Mouse (Mus musculus) G1E (cell line): ENCODE data around the gene Pcnt. TPM values are rescaled to one million over a fixed set of nuclear protein-coding genes. Genes with fewer than 3 reads are reported as not detected.

ENCODE experiments used
- ATAC-seq: 2 replicates; pipeline ENCODE4 v1.8.0; 2016; ENCODE audit warnings: mild to moderate bottlenecking; ENCODE audit not compliant: insufficient number of reproducible peaks, poor library complexity, low FRiP score, severe bottlenecking; ENCODE audit errors: extremely low read depth
- DNase-seq: peaks from one replicate; pipeline ENCODE4 v3.0.0; 2012; ENCODE audit warnings: low spot score
- H3K27me3 ChIP-seq: 2 replicates; pipeline ENCODE4 v1.6.1; 2012; ENCODE audit warnings: mild to moderate bottlenecking, low read length, inconsistent platforms; ENCODE audit not compliant: insufficient read depth
- H3K36me3 ChIP-seq: replicated peaks from 2 replicates; pipeline ENCODE3; 2012; ENCODE audit warnings: mild to moderate bottlenecking, inconsistent platforms
- H3K4me1 ChIP-seq: 2 replicates; pipeline ENCODE4 v1.6.1; 2012; ENCODE audit warnings: low read depth, low read length, inconsistent platforms, mixed read lengths; ENCODE audit not compliant: insufficient read depth
- H3K4me3 ChIP-seq: 2 replicates; pipeline ENCODE4 v1.5.1; 2012; ENCODE audit warnings: low read depth, mild to moderate bottlenecking, inconsistent platforms, low read length, moderate library complexity, mixed read lengths
- H3K9me3 ChIP-seq: replicated peaks from 2 replicates; pipeline ENCODE4 v1.6.1; 2012; ENCODE audit warnings: inconsistent platforms
- CTCF ChIP-seq: IDR thresholded peaks from 2 replicates; pipeline ENCODE4 v1.5.1; 2012; ENCODE audit warnings: low read depth, low read length, inconsistent platforms, mixed read lengths
- GATA1 ChIP-seq: IDR thresholded peaks from 2 replicates; pipeline ENCODE4 v1.6.1; 2012; ENCODE audit warnings: borderline replicate concordance, low read length, inconsistent platforms, mixed read lengths
- GATA2 ChIP-seq: IDR thresholded peaks from 2 replicates; pipeline ENCODE4 v1.6.1; 2012; ENCODE audit warnings: low read depth, low read length, inconsistent platforms, borderline replicate concordance
- POLR2AphosphoS5 ChIP-seq: IDR thresholded peaks from 2 replicates; pipeline ENCODE4 v1.6.1; 2012; ENCODE audit warnings: low read depth, low read length, inconsistent platforms; ENCODE audit not compliant: insufficient replicate concordance
- TAL1 ChIP-seq: conservative IDR thresholded peaks from 2 replicates; pipeline ENCODE4 v1.6.1; 2012; ENCODE audit warnings: low read depth, low read length, inconsistent platforms, mixed read lengths
- polyA plus RNA-seq: library from polyadenylated mRNA; stranded (reverse); fragments of >175 nt; gene quantifications from 2 replicates; pipeline ENCODE4 v1.2.3, GENCODE M21; 2012
- total RNA-seq, 2 experiments: library from RNA; stranded (forward) in 1 of 2; stranded (reverse) in 1 of 2; fragments of 200-1000 nt in 1 of 2; fragments of >200 nt in 1 of 2; fragmentation: Nextera tagmentation in 1 of 2; gene quantifications; 2 replicates each; pipeline ENCODE4 v1.2.3; 2014 to 2017

Gene Pcnt
- total and polyA plus RNA-seq, 3 experiments = 50.4 to 72.1 (median 64.3) TPM

DNA sequence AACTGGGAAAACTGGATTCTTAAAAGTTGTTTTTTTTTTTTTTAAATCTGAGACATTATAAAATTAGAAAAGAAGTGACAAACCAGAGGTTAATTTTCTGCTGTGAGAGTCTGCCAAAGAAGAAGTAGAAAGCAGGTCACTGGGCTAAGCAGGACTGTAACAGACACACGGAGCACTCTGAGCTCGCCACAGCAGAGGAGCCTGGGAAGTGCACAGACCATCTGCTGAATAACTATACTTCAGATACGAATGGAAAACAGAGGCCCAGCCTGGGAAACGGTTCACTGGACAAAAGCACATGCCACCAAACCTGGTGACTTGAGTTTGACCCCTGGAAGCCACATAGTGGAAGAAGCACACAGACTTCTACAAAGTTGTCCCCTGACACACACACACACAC lies 108.2 kb downstream of the Pcnt start:
- Histone ChIP-seq H3K27me3 (peaks cover 7% of the 10 kb centered on the region), H3K4me3 (no peak overlapping the region), H3K4me1 (no peaks in the 10 kb centered on the region), H3K9me3 (no peaks in the 10 kb centered on the region), H3K36me3 (no peaks in the 10 kb centered on the region)
- TF ChIP-seq TAL1 = no peak
- TF ChIP-seq GATA2 = no peak
- TF ChIP-seq GATA1 = no peak
- TF ChIP-seq POLR2AphosphoS5 = no peak
- no peak for TF ChIP-seq CTCF
- ATAC-seq = no peak
- no peak for DNase-seq

DNA sequence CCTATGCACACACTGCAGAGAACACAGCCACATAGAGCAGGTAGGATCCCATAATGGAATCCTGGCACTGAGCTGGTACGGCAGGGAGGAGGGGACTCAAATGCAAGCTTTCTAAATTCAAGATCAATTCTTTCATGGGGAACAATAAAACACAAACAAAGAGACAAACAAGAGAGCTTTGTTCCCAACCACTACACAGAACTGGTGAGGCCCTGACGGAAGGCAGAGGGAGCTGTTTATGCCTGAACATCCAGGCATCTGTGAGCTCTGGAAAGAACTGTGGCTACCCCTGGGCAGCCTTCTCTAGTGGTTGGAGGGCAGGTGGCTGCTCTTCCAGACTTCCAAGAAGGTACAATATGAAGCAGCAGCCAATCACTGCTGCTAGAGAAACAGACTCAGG lies 110.5 kb downstream of the Pcnt start:
- no peak for TF ChIP-seq CTCF
- no peak for TF ChIP-seq POLR2AphosphoS5
- no peak for TF ChIP-seq GATA1
- no peak for TF ChIP-seq TAL1
- no peak for TF ChIP-seq GATA2
- DNase-seq = no peak
- H3K27me3 ChIP-seq = peaks cover 5% of the 10 kb centered on the region

DNA sequence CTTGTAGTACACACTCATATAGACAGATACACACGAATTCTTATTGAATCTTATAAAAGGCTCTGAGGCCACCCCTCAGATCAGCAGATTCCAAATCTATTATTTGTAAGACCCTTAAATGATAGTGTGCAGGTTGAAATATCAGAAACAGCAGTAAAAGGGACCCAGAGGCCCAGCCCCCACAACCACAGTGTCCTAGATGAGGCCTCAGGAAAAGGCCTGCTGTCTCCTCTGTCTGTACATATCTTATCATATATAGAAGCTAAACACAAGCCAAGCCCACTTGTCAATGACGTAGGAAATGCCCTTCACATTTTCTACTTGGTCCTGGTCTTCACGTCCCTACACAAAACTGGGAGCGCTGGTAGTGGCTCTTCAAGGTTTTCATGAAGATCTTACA lies 113.5 kb downstream of the Pcnt start:
- Histone ChIP-seq H3K4me3 (no peak overlapping the region), H3K27me3 (peaks cover 3% of the 10 kb centered on the region; the same call in 1 of the 2 replicates), H3K36me3 (no peaks in the 10 kb centered on the region), H3K9me3 (no peaks in the 10 kb centered on the region), H3K4me1 (no peaks in the 10 kb centered on the region)
- TF ChIP-seq CTCF (no peak), TAL1 (no peak), GATA1 (no peak), POLR2AphosphoS5 (no peak), GATA2 (no peak)
- ATAC-seq = no peak
- DNase-seq = no peak

More for the DNA sequence above, 110.5 kb downstream of the Pcnt start:
- H3K4me1 ChIP-seq = no peaks in the 10 kb centered on the region
- no peaks in the 10 kb centered on the region for H3K9me3 ChIP-seq
- no peak for ATAC-seq
- no peak overlapping the region for H3K4me3 ChIP-seq
- no peaks in the 10 kb centered on the region for H3K36me3 ChIP-seq

DNA sequence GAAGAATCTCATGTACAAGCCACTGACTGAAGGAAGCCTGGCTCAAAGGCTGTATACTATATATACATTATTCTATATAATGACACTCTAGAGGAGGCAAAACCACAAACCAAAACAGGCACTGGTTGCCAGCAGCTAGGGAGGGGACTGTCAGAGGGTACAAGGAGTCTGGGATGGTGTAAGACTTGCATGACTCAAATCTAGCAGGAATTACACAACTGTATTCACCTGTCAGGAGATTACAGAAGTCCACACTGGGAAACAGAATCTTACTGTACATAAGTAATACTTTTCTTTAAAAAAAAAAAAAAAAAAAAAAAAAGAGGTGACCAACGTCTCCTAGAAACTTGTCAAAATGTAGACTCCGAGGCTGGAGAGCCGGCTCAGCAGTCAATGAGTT lies 114.0 kb downstream of the Pcnt start:
- Histone ChIP-seq H3K9me3 (no peaks in the 10 kb centered on the region), H3K4me1 (no peaks in the 10 kb centered on the region), H3K27me3 (peaks cover 3% of the 10 kb centered on the region; the same call in 1 of the 2 replicates), H3K4me3 (no peak overlapping the region), H3K36me3 (no peaks in the 10 kb centered on the region)
- DNase-seq (no peak), ATAC-seq (no peak)
- no peak for TF ChIP-seq GATA1
- no peak for TF ChIP-seq GATA2
- TF ChIP-seq TAL1 = no peak

DNA sequence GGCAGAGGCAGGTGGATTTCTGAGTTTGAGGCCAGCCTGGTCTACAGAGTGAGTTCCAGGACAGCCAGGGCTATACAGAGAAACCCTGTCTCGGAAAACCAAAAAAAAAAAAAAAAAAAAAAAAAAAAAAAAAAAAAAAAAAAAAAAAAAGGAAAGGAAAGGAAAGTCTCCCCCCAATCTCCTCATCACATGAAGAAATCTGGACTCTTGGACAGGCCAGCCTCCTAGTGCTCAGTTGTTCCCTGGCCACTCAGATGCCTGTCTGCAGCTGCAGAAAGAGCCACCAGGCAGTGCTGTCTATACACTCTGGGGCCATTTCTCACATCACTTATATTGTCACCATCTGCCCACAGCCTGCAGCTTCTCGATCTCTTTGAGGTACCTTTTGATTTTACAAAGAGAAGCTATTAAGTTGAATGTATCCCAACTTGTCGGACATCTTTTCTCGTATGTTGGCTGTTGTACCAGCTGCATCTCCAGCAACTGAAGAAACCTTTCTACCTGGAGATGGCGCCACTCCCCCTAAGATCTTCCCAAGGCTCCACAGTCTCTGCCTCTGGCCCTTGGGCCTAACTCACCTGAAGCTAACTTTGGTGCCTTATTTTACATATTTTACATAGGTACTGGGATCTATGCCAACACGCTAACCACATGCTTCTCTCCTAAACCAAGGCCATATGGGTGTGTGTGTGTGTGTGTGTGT lies 116.1 kb downstream of the Pcnt start:
- H3K36me3 ChIP-seq = no peaks in the 10 kb centered on the region
- H3K4me1 ChIP-seq = no peaks in the 10 kb centered on the region
- ATAC-seq (no peak), DNase-seq (no peak)
- H3K27me3 ChIP-seq = peaks cover 3% of the 10 kb centered on the region; the same call in 1 of the 2 replicates
- H3K9me3 ChIP-seq = no peaks in the 10 kb centered on the region
- TF ChIP-seq POLR2AphosphoS5 (no peak), GATA1 (no peak), CTCF (no peak), TAL1 (no peak), GATA2 (no peak)
- H3K4me3 ChIP-seq = no peak overlapping the region

DNA sequence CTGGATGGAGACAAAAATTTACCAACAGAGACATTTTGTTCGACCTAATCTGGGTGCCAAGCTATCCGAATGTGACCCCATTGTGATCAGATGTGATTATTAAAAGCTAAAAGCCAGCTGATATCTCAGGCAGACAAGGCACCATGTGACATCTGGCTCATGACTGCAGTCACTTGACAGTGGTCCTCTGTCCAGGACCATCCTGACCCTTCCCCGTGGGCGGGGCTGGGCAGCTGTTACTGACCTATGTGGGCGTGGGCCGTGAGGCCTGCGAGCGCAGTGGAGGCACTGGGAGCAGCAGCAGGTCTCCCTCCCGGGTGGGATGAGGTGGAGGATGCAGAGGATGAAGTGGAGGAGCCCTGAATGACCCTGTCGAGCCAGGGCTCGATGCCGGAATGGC lies 125.0 kb downstream of the Pcnt start:
- no peak for TF ChIP-seq CTCF
- TF ChIP-seq POLR2AphosphoS5 = no peak
- no peak for TF ChIP-seq GATA2
- TF ChIP-seq GATA1 = no peak
- no peak for TF ChIP-seq TAL1

More for the DNA sequence above, 125.0 kb downstream of the Pcnt start:
- ATAC-seq (no peak), DNase-seq (no peak)
- H3K4me1 ChIP-seq = no peaks in the 10 kb centered on the region
- no peaks in the 10 kb centered on the region for H3K36me3 ChIP-seq
- H3K4me3 ChIP-seq = no peak overlapping the region
- no peaks in the 10 kb centered on the region for H3K9me3 ChIP-seq
- H3K27me3 ChIP-seq = no peaks in the 10 kb centered on the region; the same call in 1 of the 2 replicates
